Mouse (Mus musculus) bone marrow macrophage, adult 2 months (primary cell): ENCODE measurements around the gene Tln2.

Experiments used
- CTCF ChIP-seq: IDR thresholded peaks from 2 replicates; pipeline ENCODE4 v1.5.1; 2012; ENCODE audit warnings: low read depth, mild to moderate bottlenecking, low read length, moderate library complexity
- POLR2A ChIP-seq: IDR thresholded peaks from 2 replicates; pipeline ENCODE4 v1.6.1; 2012; ENCODE audit warnings: mild to moderate bottlenecking, low read depth, low read length, borderline replicate concordance

DNA sequence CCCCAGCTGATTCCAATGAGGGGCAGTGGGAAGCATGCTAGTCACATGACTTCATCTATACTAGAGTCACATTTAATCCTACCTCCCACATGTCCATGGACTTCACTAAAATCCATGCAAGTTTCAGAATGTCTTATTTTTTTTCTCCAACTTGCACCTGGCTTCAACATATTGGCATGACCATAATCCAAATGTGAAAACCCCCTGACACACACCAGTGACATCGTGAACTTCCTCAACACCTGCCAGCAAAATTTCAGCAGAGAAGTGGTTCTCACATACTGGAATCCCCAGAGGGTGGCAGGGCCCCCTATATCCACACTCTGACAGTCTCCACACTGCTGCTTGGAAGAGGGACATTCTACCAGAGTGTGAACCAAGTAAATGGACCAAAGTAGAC, 57.7 kb downstream of the Tln2 start:
- TF ChIP-seq CTCF (no peak), POLR2A (no peak)
